Mouse (Mus musculus): ENCODE results near the gene Chrng. TPM values are rescaled to one million over a fixed set of nuclear protein-coding genes. Genes with fewer than 3 reads are reported as not detected.

Chrng gene
- polyA plus RNA-seq, 1 experiment from 2014 or later: not detected

DNA sequence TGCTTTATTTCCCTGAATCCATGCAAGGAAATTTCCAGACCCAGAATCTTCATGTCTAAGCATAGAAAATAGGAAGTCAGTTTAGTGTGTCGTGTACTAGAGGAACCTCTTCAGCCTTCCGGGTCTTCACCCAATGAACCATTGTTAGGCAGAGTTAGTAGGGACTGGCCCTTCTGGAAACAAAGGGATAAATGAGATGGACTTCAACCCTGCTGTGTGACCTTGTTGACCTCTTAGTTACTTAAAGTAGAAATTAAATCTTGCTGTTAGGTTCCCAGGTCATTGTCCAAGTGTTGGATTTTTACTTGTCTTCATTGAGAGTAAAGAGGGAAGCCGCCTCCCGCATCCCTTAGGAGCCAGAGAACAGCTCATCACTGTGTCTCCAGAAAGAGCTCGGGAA, 26.1 kb downstream of the Chrng start:
- H3K27ac ChIP-seq: no peak overlapping the region
- H3K4me3 ChIP-seq (replicated peaks): no peak overlapping the region
- H3K9ac ChIP-seq (replicated peaks): no peak overlapping the region
- H3K4me1 ChIP-seq (replicated peaks): no peaks in the 10 kb centered on the region
- peaks cover 97% of the 10 kb centered on the region for H3K36me3 ChIP-seq
- ATAC-seq: no peak
- 66% methylated on average over 5 of the region's 5 CpGs for WGBS
- H3K9me3 ChIP-seq: no peaks in the 10 kb centered on the region
- no peaks in the 10 kb centered on the region for H3K27me3 ChIP-seq
- no peak overlapping the region for H3K4me2 ChIP-seq (replicated peaks)

DNA sequence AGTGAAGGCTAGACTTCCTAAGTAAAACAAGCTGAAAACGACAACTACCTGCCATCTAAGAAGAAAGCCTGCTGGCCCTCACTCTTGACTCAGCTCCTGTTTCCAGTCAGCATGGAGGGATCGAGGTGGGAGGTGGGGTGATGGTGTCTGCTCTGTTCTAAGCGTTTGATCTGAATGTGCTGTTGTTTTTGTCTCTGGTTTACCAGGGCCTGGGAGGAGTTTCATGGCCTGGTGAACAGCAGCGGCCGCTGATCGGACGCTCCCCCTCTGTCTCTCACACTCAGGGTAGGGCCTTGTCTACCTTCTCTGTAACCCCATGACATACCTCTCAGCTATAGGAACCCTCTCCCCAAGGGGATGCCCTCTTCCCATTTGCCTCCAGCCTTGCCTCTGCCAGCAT, 27.7 kb downstream of the Chrng start:
- no peak overlapping the region for H3K4me2 ChIP-seq (replicated peaks)
- ATAC-seq: no peak
- no peak overlapping the region for H3K4me3 ChIP-seq (replicated peaks)
- no peak overlapping the region for H3K9ac ChIP-seq (replicated peaks)
- H3K36me3 ChIP-seq: peaks cover 97% of the 10 kb centered on the region
- 61% methylated on average over 7 of the region's 7 CpGs for WGBS
- H3K9me3 ChIP-seq: no peaks in the 10 kb centered on the region
- H3K27ac ChIP-seq: no peak overlapping the region
- H3K4me1 ChIP-seq (replicated peaks): no peaks in the 10 kb centered on the region
- no peaks in the 10 kb centered on the region for H3K27me3 ChIP-seq

DNA sequence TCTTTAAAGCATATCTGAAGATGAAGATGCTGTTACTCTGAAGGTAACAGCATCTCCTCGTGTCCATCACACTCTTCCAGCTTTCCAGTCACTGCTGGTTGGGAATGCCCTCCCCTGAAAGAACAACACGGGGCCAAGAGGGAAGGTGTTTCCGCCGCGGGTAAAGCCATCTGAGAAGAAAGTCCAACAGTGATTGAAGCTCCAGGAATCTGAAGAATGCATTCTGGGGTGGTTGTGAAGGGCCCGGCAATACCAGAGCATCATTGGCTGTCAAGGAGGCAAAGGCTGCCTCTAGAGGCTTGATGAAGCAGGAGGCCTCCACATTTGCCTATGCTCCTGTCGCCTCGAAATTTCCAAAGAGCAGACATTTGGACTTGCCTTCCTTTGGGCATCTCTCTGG, 34.6 kb downstream of the Chrng start:
- Histone ChIP-seq H3K9me3 (no peaks in the 10 kb centered on the region), H3K4me1 (replicated peaks) (no peaks in the 10 kb centered on the region), H3K27ac (no peak overlapping the region), H3K4me3 (replicated peaks) (no peak overlapping the region), H3K4me2 (replicated peaks) (no peak overlapping the region), H3K36me3 (peaks cover 56% of the 10 kb centered on the region), H3K27me3 (no peaks in the 10 kb centered on the region), H3K9ac (replicated peaks) (no peak overlapping the region)
- 85% methylated on average over 8 of the region's 8 CpGs for WGBS
- no peak for ATAC-seq

DNA sequence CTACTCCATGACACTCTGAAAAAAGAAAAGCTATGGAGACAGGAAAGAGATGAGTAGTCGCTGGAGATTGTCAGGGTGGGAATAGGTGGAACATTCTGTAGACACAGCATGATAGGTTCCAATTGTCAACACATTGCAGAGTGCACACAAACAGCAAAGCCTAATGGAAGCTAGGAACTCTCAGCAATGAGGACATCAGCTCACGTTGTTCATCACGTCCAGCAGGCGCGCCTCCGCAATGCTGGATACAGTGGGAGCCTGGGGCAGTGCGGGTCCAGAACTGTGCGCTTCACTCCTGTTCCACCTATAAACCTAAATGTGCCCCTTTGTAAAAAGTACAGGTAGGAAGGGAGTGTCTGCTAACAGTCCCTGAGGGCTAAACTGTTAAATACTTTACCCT, 38.6 kb downstream of the Chrng start:
- H3K36me3 ChIP-seq: peaks cover 18% of the 10 kb centered on the region
- H3K9me3 ChIP-seq: no peaks in the 10 kb centered on the region
- no peak for ATAC-seq
- H3K4me2 ChIP-seq (replicated peaks): no peak overlapping the region
- H3K27ac ChIP-seq: no peak overlapping the region
- H3K4me3 ChIP-seq (replicated peaks): no peak overlapping the region
- 0 out of 2 replicates have a peak, but pooled peaks cover 6% of the 10 kb centered on the region for H3K4me1 ChIP-seq (replicated peaks)
- 93% methylated on average over 8 of the region's 8 CpGs for WGBS
- no peaks in the 10 kb centered on the region for H3K27me3 ChIP-seq
- no peak overlapping the region for H3K9ac ChIP-seq (replicated peaks)

DNA sequence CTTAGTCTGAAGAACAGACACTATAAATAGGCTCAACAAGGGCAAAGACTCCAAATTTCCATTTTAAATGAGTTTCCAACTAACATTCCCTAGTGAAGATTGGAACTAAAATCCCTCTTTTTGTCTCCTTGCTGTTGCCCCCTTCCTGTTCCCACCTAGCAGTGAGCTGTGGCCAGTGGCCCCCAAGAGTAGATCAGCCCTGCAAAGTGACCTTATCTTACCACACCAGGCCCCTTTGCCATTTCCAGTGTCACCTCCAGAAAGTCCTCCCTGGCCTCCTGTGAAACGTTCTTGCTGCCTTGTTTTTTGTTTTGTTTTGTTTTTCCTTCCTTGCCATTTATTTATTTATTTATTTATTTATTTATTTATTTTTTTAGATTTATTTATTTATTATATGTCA, 41.0 kb downstream of the Chrng start:
- Histone ChIP-seq H3K9ac (replicated peaks) (no peak overlapping the region), H3K4me3 (replicated peaks) (no peak overlapping the region), H3K4me1 (replicated peaks) (0 out of 2 replicates have a peak, but pooled peaks cover 6% of the 10 kb centered on the region), H3K4me2 (replicated peaks) (no peak overlapping the region), H3K36me3 (0 out of 2 replicates have a peak, but pooled peaks cover under 1% of the 10 kb centered on the region), H3K9me3 (no peaks in the 10 kb centered on the region), H3K27me3 (no peaks in the 10 kb centered on the region), H3K27ac (no peak overlapping the region)
- 48% methylated on average over 1 of the region's 1 CpGs for WGBS
- no peak for ATAC-seq

DNA sequence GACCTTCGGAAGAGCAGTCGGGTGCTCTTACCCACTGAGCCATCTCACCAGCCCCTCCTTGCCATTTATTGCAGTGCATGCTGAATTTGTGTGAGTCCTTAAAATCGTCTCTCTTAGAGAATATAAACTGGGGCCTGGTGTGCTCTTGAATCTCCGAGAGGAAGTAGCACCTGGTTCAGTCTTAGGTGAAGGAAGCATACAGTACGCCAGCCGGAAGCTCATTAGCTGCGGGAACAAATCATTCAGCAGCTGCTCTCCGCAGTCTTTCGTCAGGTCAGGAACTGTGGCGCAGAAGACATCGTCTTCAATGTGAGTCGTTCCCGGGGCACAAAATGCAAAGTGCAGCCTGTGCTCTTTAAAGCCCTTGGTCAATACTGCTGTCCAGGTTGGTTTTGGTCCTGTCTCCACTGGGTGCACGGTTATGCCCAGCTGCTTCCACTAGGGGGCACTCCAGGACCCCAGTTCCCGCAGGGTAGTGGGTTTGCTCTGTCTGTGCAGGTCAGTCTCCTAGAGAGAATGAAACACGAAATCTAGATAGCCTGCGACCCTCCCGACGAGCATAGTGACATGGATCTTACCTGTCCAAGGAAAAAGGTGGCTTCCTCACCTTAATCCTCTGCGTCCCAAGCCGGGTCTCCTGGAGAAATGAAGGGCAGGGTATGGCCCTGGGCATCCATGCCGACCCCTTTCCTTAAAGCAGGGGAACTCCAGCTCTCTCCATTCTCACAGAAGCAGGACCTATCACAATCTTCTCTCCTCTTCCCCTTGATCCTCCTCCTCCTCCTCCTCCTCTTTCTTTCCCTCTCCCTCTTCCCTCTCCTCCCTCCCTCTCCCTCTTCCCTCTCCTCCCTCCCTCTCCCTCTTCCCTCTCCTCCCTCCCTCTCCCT, 41.7 kb downstream of the Chrng start:
- Histone ChIP-seq H3K4me1 (replicated peaks) (0 out of 2 replicates have a peak, but pooled peaks cover 6% of the 10 kb centered on the region), H3K27ac (no peak overlapping the region), H3K9me3 (no peaks in the 10 kb centered on the region), H3K4me2 (replicated peaks) (peak overlapping the region; percentile 26), H3K4me3 (replicated peaks) (no peak overlapping the region), H3K27me3 (no peaks in the 10 kb centered on the region), H3K9ac (replicated peaks) (no peak overlapping the region), H3K36me3 (no peaks in the 10 kb centered on the region)
- peak; percentile 93 for ATAC-seq
- WGBS: 29% methylated on average over 22 of the region's 22 CpGs

DNA sequence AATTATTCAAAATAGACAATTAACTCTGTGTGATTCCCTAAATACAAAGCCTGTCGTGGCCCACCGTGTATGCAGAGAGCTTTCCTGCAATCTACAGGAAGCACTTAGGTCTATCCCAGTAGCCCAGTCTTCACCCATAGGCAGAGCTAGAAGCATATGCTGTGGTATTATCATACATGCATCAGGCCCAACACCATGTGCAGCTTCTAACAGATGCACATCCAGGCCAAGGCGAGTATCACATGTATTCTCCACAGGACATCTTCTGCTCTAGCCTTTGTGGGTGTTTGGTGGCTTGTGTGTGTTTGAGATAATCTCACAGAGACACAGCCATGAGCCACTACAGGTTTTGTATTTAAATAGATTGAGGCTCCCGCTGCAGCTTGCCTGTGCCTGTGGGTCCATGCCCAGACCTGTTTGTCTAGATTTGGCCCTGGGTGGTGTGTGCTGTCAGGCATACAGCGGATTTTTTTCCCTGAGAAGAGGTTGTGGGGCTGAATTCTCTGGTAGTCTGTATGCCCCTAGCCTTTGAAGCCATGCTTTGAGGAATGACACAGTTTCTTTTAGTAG, 47.7 kb downstream of the Chrng start:
- no peaks in the 10 kb centered on the region for H3K9me3 ChIP-seq
- no peaks in the 10 kb centered on the region for H3K27me3 ChIP-seq
- no peaks in the 10 kb centered on the region for H3K4me1 ChIP-seq (replicated peaks)
- H3K36me3 ChIP-seq: no peaks in the 10 kb centered on the region
- ATAC-seq: no peak
- no peak overlapping the region for H3K27ac ChIP-seq
- H3K9ac ChIP-seq (replicated peaks): no peak overlapping the region
- no peak overlapping the region for H3K4me2 ChIP-seq (replicated peaks)
- H3K4me3 ChIP-seq (replicated peaks): no peak overlapping the region
- WGBS: 55% methylated on average over 5 of the region's 5 CpGs

DNA sequence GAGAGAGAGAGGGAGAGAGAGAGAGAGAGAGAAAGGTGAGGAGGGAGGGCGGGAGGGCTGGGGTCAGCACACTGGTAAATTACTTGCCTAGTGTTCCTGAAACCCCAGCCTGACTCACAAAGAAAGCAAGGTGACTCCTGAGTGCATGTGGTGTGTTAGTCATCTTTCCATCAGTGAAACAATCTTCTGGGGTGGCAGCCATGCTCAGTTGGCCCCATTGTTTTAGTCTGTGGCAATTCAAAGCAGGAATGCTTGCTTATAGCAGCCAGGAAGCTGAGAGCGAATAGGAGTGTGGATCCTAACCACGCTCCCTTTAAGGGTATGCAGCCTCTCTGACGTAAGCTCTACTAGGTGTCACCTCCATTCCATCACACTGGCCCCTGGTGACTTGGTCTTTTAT, 50.7 kb downstream of the Chrng start:
- no peaks in the 10 kb centered on the region for H3K9me3 ChIP-seq
- H3K27me3 ChIP-seq: peaks cover 19% of the 10 kb centered on the region
- no peak overlapping the region for H3K4me3 ChIP-seq (replicated peaks)
- no peaks in the 10 kb centered on the region for H3K36me3 ChIP-seq
- ATAC-seq: no peak
- WGBS: 71% methylated on average over 4 of the region's 4 CpGs
- H3K9ac ChIP-seq (replicated peaks): no peak overlapping the region
- H3K4me2 ChIP-seq (replicated peaks): no peak overlapping the region
- peaks cover 3% of the 10 kb centered on the region for H3K4me1 ChIP-seq (replicated peaks)
- H3K27ac ChIP-seq: no peak overlapping the region

DNA sequence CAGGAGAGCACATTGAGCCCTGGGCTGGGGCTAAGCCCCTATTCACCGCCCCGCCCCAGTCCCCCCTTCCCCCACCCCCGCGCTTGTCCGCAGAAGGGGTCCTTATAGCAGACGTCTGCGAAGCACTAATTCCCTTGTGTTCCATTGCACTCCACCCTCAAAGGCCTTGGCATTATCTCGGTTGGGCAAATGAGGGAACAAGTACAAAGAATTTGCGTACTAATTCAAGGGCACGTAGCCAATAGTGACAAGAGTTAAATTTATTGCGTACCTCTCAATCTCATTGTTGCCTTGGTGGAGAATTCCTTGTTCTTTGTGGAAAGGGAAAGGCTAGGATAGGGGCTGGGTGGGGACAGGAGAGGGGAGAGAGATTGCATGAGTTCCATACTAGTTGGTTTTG, 53.2 kb downstream of the Chrng start:
- H3K9ac ChIP-seq (replicated peaks): no peak overlapping the region
- no peaks in the 10 kb centered on the region for H3K9me3 ChIP-seq
- 10% methylated on average over 11 of the region's 11 CpGs for WGBS
- peaks cover 3% of the 10 kb centered on the region for H3K4me1 ChIP-seq (replicated peaks)
- no peak overlapping the region for H3K27ac ChIP-seq
- H3K27me3 ChIP-seq: peaks cover 37% of the 10 kb centered on the region
- no peak for ATAC-seq
- H3K36me3 ChIP-seq: no peaks in the 10 kb centered on the region
- H3K4me2 ChIP-seq (replicated peaks): no peak overlapping the region
- H3K4me3 ChIP-seq (replicated peaks): no peak overlapping the region

DNA sequence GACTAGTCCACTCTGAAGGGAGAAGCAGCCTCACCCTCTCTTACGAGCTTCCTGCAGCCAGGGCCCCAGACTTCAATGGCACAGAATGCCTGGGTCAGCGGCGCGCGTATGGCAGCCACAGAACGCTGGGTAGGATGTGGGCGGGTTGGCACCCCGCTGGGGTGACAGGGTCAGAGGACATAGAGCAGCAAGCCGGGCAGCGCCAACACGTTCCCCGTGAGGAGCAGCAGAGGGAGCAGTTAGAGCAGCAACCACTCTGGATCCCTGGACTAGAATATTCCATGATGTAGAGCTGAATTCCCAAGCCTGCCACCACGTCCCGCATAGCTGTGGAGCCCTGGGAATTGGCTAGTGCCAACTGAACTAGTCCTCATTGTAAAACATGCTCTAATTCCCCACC, 54.0 kb downstream of the Chrng start:
- WGBS: 16% methylated on average over 14 of the region's 14 CpGs
- peaks cover 7% of the 10 kb centered on the region for H3K4me1 ChIP-seq (replicated peaks)
- H3K4me2 ChIP-seq (replicated peaks): no peak overlapping the region
- H3K36me3 ChIP-seq: no peaks in the 10 kb centered on the region
- peaks cover 45% of the 10 kb centered on the region for H3K27me3 ChIP-seq
- no peaks in the 10 kb centered on the region for H3K9me3 ChIP-seq
- no peak overlapping the region for H3K4me3 ChIP-seq (replicated peaks)
- H3K9ac ChIP-seq (replicated peaks): no peak overlapping the region
- no peak for ATAC-seq
- no peak overlapping the region for H3K27ac ChIP-seq

DNA sequence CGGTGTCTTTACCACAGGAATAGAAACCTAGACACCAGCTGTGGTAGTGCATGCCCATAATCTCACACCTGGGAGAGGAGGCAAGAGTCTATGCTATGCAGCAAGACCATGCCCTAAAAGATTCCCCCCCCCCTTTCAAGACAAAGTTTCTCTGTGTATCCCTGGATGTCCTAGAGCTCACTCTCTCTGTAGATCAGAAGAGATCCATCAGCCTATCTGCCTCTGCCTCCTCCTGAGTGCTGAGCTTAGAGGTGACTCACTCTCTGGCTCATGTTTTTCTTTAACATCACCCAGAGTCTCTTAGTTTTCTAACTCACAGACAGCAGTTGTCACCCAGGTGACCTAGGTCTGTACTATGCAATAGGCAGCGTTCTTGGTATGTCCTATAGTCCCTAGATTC, 54.9 kb downstream of the Chrng start:
- no peak for ATAC-seq
- Histone ChIP-seq H3K4me3 (replicated peaks) (no peak overlapping the region), H3K4me2 (replicated peaks) (no peak overlapping the region), H3K9me3 (no peaks in the 10 kb centered on the region), H3K27ac (no peak overlapping the region), H3K36me3 (no peaks in the 10 kb centered on the region), H3K27me3 (peaks cover 54% of the 10 kb centered on the region), H3K4me1 (replicated peaks) (peaks cover 16% of the 10 kb centered on the region), H3K9ac (replicated peaks) (no peak overlapping the region)
- WGBS: 91% methylated on average over 2 of the region's 2 CpGs

Measured in midbrain, embryonic 13.5 days (tissue).